Mouse (Mus musculus): ENCODE measurements around the gene Trim30b. TPM values are rescaled to one million over a fixed set of nuclear protein-coding genes. Genes with fewer than 3 reads are reported as not detected.
"Not testable (repeated sequence)": the region's sequence is repeated elsewhere in the genome, so short reads cannot be mapped to it uniquely, and the experiment has no call there.

The Trim30b gene
- total RNA-seq (2022), result under 1 TPM in 3 of 4 experiments, not detected in 1; 0.18 to 0.33 (median 0.25) TPM

DNA sequence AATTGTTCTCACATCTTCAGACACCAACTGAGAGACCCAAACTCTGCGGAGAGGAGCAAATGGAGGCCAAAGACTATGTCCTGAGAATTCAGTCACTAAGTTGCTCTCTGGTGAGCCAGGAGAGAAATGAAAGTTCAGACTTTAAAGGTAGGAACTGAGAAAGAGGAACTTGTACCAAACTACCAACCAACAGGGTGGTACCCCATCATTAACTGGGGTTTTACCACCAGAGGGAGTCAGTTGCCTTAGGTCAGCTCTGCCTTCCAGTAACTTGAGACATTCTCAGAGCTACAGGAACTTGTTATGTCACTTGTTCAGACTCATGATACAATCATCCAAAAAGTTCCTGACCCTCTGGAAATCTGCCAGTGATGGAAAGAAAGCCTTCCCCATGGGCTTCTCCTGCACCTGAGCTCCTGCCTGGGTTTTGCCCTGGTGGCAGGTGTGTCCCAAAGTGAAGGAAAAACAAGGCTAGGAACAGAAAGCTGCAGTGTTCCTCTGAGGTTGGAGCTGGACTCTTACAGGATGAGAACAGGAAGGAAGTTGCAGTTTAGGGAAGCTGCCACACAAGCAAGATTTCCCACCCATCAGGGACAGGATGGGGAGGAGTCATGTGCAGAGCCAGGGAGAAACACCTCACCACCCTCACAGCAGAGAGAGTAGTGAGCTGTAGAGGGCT, at the start of gene Trim30b:
TSS of gene Trim30b (minus strand) at position 149 of the 679 bp plus-strand sequence.
- DNase-seq (ENCODE audit: low spot score in 2 of 2), result no peak

DNA sequence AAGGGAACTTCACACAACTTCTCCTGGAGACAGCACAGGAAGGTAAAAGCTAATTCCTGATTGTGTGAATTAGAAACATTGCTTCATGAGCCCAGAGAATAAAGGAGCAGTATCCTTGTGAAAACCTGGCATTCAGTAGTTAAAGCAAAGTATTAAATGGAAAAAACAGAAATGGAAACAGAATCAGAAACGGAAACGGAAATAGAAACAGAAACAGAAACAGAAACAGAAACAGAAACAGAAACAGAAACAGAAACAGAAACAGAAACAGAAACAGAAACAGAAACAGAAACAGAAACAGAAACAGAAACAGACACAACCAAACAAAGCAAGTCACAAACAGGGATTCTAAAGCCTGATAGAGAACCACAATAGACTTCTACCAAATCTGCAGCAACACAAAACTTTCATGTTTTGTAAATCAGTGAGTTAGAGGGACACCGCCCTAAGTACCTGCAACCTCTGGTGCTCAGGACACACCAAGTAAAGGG, 34.8 kb upstream of the Trim30b start:
- DNase-seq (ENCODE audit: low spot score in 2 of 2), result no peak

DNA sequence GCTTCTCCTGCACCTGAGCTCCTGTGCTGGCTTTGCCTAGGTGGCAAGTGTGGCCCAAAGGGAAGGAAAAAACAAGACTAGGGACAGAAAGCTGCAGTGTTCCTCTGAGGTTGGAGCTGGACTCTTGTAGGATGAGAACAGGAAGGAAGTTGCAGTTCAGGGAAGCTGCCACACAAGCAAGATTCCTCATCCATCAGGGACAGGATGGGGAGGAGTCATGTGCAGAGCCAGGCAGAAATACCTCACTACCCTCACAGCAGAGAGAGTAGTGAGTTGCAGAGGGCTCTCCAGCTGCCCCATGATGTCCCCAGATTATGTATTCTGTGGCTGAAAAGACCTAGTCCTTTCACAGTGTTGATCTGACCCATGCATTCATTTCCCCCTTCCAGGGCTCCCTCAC, 31.5 kb upstream of the Trim30b start:
- DNase-seq (ENCODE audit: low spot score in 2 of 2), result no peak

DNA sequence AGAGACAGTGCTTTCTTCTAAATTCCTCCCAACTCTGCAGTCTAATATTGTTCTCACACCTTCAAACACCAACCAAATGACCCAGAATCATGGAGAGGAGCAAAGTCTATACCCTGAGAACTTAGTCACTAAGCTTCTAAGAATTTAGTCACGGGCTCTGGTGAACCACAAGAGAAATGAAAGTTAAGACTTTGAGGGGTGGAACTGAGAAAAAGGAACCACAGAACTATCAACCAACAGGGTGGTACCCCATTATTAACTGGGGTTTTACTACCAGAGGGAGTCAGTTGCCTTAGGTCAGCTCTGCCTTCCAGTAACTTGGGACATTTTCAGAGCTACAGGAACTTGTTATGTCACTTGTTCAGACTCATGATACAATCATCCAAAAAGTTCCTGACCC, 31.0 kb upstream of the Trim30b start, which contains the start of gene Trim30c:
TSS of gene Trim30c (minus strand) at position 140 of the 400 bp plus-strand sequence.
- DNase-seq (ENCODE audit: low spot score in 2 of 2), result no peak

GRCm38 (mm10) chr7:104398492-104398891, 28.8 kb upstream of the Trim30b start:
- DNase-seq (ENCODE audit: low spot score in 2 of 2), result no peak

DNA sequence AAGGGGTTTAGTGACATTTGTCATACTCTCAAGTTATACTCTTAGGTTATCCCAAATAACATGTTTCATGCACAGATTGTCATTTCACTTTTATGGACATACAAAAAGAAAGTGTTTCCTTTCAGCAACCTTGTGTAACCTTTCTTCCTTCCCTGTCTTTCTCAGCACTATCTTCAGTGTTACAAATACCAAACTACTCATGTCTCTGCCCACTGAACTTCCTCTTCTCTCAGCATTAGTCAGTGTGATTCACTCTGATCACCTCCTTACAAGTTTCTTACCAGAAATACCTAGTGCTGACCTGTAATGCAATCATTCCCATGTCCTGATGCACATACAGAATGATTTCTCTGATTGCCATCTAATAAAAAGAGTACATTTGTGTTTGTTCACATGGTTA, 3.3 kb downstream of the Trim30b start:
- DNase-seq (ENCODE audit: low spot score in 2 of 2), result no peak

DNA sequence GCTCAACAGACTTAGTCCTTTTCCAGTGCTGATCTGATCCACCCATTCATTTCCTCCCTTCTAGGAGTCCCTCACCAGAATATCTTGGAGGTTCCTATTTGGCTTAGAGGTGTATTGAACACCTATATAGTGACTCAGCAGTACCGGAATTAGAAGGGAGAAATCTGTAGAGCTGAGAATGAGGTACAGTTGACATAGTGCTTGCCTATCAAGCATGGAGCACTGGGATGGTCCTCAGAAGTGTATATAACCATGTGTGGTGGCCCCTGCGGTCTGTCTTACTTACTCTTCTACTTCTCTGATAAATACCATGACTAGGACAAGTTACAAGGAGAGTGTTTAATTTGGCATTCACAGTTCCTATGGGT, 16.1 kb downstream of the Trim30b start:
- DNase-seq (ENCODE audit: low spot score in 2 of 2), result no peak

- peak in 1 of 2 experiments; percentile 3 for DNase-seq (ENCODE audit: low spot score in 2 of 2)
These were observed 16.7 kb downstream of the Trim30b start, which contains the start of gene Trim12c for GRCm38 (mm10) chr7:104352717-104353599. Gene Trim12c (minus strand): TSS chr7:104353362.

GRCm38 (mm10) chr7:104348043-104348442, 21.6 kb downstream of the Trim30b start:
- DNase-seq (ENCODE audit: low spot score in 2 of 2), result not testable (repeated sequence)

DNA sequence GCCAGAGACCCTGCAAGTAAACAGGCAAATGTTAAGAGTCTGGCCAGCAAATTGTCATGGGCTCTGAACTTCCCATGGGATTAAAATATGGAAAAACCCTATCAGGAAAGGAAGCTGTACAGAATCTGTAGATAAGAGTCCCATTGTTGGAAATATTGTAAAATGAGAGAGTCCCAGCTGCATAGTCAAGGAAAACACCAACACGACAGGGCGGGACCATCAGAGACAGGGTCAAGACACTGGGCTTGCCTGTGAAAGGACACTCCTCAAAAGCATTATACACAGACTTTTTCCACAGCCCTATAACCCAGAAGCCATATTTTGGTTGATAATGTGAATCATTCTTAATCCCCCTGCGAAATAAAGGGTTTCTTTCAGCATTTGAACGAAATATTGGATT, 28.9 kb downstream of the Trim30b start:
- not testable (repeated sequence) for DNase-seq (ENCODE audit: low spot score in 2 of 2)

- not testable (repeated sequence) for DNase-seq (ENCODE audit: low spot score in 2 of 2)
These were observed 34.1 kb downstream of the Trim30b start for GRCm38 (mm10) chr7:104335547-104335946.

DNA sequence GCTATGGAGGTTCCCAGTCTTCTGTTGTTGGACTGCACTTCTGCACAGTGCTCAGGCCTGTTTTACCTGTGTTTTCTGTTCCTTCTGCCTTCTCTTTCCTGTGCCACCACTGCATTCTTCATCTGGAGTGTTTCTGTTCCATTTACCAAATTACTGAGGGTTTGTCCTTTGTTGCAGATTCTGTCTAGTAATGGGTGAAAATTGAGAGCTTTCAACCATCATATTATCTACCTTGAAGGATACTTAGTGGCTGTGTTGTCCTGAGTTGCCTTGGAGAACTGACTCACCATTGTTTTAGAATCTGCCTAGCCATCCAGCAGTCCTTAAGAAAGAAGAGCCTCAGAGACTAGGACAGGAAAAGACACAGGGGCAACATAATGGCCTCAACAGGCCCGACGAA, 40.5 kb downstream of the Trim30b start, which contains the start of gene Trim34b:
TSS of gene Trim34b (plus strand) at position 301 of the 400 bp plus-strand sequence.
- not testable (repeated sequence) for DNase-seq (ENCODE audit: low spot score in 2 of 2)

DNA sequence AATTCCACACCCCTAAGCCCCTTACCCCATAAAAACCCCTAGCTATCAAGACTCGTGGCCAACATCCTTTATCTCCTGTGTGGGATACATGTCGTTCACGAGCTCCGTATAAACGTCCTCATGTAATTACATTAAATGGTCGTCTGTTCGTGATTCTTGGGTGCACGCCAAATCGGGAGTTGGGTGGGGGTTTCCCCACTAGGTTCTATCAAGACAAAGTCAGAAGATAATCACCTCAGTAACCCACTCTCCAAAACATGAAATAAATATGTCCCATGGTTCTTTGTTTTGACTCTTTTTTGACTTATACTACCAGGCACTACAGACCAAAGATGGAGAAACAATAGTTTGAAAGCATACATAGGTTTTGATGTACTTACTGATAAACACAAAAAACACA, 47.7 kb downstream of the Trim30b start:
- no peak for DNase-seq (ENCODE audit: low spot score in 2 of 2)

DNA sequence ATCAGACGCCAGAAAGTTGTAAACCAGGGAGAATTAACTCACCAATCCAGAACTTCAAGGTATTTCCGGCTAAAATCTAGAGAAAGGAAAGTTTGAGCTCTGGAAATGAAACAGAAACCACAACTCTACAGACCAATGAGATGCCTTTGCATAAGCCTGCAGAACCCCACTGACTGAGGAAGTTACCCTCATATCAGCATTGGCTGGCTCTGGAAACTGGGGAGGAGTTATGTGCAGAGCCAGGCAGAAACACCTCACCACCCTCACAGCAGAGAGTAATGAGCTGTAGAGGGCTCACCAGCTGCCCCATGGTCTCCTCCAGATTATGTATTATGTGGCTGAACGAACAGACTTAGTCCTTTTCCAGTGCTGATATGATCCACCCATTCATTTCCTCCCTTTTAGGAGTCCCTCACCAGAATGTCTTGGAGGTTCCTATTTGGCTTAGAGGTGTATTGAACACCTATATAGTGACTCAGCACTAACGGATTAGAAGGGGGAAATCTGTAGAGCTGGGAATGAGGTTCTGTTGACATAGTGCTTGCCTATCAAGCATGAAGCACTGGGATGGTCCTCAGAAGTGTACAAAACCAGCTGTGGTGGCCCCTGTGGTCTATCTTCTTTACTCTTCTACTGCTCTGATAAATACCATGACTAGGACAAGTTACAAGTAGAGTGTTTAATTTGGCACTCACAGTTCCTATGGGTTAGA, 54.2 kb downstream of the Trim30b start, which contains the start of gene Trim12a:
TSS of gene Trim12a (minus strand) at position 98 of the 712 bp plus-strand sequence.
- DNase-seq (ENCODE audit: low spot score in 2 of 2), result not testable (repeated sequence)

DNA sequence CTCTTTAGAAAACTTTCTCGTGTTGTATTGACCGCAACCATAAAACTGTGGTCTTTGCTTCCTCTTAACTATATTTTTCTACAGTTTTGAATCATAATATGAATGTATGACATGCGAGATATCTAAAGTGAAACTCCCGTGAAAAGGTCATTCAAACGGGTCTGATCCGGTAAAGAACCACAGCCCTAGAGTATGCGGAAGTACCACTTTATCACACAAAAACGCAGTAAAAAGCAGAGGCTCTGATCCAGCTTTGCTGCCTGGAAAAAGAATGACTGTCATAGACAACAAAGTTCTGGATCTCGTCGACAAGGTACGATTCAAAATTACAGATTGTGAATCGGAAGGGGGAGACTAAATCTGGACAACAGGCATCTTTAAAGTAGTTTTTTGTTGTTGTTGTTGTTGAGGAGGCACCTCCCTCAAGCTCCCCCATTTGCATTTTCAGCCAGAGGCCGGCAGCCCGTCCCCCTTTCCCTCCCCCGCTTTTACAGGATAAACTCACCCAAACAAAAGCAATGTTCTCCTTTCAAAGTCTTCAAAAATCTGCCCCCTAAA, 54.8 kb downstream of the Trim30b start:
- no peak for DNase-seq (ENCODE audit: low spot score in 2 of 2)

Other genes starting within 250 kb of the Trim30b start
- not detected for gene Ubqln5, start 240.1 kb downstream of the Trim30b start, total RNA-seq (2022)
- gene Olfr643, start 232.5 kb downstream of the Trim30b start, total RNA-seq (2022), result not detected
- not detected for gene Ubqln3, start 226.6 kb downstream of the Trim30b start, total RNA-seq (2022)
- not detected for gene Ubqlnl, start 219.3 kb downstream of the Trim30b start, total RNA-seq (2022)
- gene Olfm5, start 205.1 kb downstream of the Trim30b start, total RNA-seq (2022), result not detected
- under 1 TPM; 0.14 to 0.31 (median 0.22) TPM for gene Olfr648, start 186.5 kb downstream of the Trim30b start, total RNA-seq (2022)
- not detected for gene Olfr649, start 173.9 kb downstream of the Trim30b start, total RNA-seq (2022)
- gene Trim6, start 151.1 kb downstream of the Trim30b start, total RNA-seq (2022), result under 1 TPM; 0.14 to 0.29 (median 0.16) TPM
- 1 to 10 TPM; 1.7 to 4.0 (median 2.7) TPM for gene Trim34a, start 125.4 kb downstream of the Trim30b start, total RNA-seq (2022)
- gene Trim5, start 81.8 kb downstream of the Trim30b start, total RNA-seq (2022), result 1 to 10 TPM in 2 of 4 experiments, under 1 TPM in 2; 0.47 to 1.7 (median 1.2) TPM
- gene Trim12a, start 54.4 kb downstream of the Trim30b start, total RNA-seq (2022), result 1 to 10 TPM; 2.6 to 5.4 (median 4.4) TPM
- gene Trim34b, start 40.4 kb downstream of the Trim30b start, total RNA-seq (2022), result under 1 TPM in 2 of 4 experiments, not detected in 2; 0.29 to 0.34 TPM
- gene Trim12c, start 16.5 kb downstream of the Trim30b start, total RNA-seq (2022), result 1 to 10 TPM; 1.5 to 3.4 (median 2.4) TPM
- gene Trim30c, start 31.0 kb upstream of the Trim30b start, total RNA-seq (2022), result under 1 TPM in 1 of 4 experiments, not detected in 3; 0.22 TPM
- gene Trim30a, start 95.3 kb upstream of the Trim30b start, total RNA-seq (2022), result 1 to 10 TPM in 2 of 4 experiments, under 1 TPM in 2; 0.51 to 6.2 (median 3.0) TPM
- 1 to 10 TPM in 3 of 4 experiments, under 1 TPM in 1; 0.47 to 3.7 (median 1.8) TPM for gene Trim30d, start 138.0 kb upstream of the Trim30b start, total RNA-seq (2022)
- gene Olfr651, start 180.2 kb upstream of the Trim30b start, total RNA-seq (2022), result not detected
- gene Olfr652, start 191.0 kb upstream of the Trim30b start, total RNA-seq (2022), result not detected
- not detected for gene Olfr653, start 207.4 kb upstream of the Trim30b start, total RNA-seq (2022)
- gene Olfr654, start 217.1 kb upstream of the Trim30b start, total RNA-seq (2022), result not detected
- not detected for gene Olfr655, start 231.9 kb upstream of the Trim30b start, total RNA-seq (2022)
- not detected for gene Olfr656, start 244.1 kb upstream of the Trim30b start, total RNA-seq (2022)